Mouse (Mus musculus) heart, postnatal 14 days (tissue): ENCODE results near the gene Osbpl10. TPM values are rescaled to one million over a fixed set of nuclear protein-coding genes. Genes with fewer than 3 reads are reported as not detected.
"Not testable (repeated sequence)": the region's sequence is repeated elsewhere in the genome, so short reads cannot be mapped to it uniquely, and the experiment has no call there.

Experiments used
- DNase-seq, 2 experiments: peaks; one replicate each; pipeline ENCODE4 v3.0.0; 2021 to 2022
- intact Hi-C: fragments of 180-260 bp; cut with DNase I; formaldehyde crosslinking; loops from one replicate; pipeline ENCODE4 v1.15.1; 2025
- total RNA-seq, 2 experiments: library from RNA; stranded (reverse); gene quantifications; 2 replicates each; pipeline ENCODE4 v1.2.3; 2021

Gene Osbpl10
- total RNA-seq, 2 experiments from 2014 or later: 2.9 to 3.2 TPM

DNA sequence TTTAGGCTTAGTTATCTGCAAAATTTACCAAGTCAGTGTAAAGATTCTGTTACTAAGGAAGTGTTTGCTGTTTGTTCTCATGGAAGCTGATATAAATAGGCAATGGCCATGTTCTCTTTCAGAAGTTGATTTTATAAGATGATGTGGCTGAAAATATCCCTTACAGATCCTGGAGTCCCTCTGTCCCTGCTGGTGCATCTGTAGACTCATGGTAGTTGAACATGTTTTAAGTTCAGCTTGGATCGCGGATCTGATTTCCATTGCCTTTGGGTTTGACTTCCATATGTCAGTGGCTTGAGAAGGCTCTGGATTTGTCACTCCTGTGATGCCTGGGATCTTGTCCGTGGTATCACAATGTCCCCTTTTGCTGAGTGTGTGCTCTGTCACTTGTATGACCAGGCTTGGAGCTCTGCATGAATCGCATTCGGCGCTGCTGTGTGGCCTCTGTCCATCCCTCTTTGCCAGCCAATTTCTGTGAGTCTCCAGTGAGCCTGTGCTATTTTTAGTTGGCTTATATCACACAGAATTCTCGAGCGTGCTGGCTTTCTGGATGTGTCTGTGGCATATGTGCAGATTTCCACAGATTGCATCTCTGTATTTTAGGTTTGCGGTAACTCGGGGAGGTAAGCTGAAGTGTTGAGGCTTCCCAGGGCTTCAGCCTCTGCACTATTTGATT is 45.5 kb downstream of the Osbpl10 start:
- peak; percentile 20 to 43 for DNase-seq
- intact Hi-C loops: no loop called here

DNA sequence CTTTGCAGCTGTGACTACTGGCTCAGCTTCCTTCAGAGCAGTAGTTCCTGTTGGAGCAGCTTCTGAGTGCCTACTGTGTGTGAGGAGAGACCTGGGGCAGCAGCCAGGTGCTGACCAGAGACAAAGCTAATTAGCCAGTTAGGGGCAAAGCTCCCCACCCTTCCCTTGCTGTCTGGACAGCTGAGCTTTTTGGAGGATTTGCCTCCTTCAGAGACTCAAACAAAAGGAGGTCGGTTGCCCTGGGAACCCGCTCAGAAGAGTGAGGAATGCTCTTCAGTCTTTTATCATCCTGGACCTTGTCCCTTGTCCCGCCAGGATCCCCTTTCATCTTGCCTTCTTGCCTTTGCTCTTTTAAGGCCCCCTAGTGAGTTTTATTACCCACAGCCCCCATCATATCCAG is 50.9 kb downstream of the Osbpl10 start:
- DNase-seq: no peak
- intact Hi-C loops: no loop called here

DNA sequence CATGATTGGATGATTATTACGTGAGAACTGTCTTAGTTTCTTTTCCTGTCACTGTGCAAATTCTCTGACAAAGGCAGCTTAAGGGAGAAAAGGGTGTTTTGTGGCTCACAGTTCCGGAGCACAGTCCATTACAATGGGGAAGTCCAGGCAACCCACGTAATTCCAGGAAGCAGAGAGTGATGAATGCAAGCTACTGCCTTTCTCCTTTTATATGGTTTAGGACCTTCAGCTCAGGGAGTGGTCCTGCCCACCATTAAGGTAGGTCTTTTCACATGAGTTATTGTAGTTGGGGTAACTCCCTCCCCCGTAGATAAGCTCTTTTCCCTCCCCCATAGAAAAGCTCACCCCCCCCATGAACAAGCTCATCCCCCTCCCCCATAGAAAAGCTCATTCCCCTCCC is 52.2 kb downstream of the Osbpl10 start:
- intact Hi-C loops: no loop called here
- DNase-seq: no peak

DNA sequence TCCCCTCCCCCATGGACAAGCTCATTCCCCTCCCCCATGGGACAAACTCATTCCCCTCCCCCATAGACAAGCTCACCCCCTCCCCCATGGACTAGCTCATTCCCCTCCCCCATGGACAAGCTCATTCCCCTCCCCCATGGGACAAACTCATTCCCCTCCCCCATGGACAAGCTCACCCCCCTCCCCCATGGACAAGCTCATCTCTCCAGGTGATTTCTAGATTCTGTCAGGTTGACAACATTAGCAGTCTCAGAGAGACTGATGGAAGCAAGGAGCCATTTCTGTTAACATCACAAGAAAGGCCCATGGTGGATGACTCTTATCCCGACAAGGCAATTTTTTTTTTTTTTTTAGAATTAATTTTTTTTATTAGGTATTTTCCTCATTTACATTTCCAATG is 52.7 kb downstream of the Osbpl10 start:
- DNase-seq, intact Hi-C loops: not testable (repeated sequence)

DNA sequence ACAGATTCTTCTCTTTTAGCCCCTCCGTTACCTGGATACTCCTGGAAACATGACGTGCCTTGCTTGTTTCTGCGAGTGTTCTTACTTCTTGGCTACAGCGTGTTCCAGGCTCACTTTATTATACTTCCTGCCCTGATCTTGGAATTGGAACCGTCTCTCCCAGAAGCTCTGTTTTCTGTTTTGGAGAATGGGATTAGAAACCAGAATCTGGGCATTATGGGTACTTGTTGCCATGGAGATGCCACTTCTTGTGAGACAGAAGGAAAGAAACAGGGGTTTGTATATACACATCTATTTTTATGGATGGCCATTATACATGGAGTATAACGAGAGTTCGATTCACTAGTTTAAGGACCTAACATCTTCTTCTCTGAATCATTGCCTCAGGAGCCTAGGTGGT is 54.4 kb downstream of the Osbpl10 start:
- no peak for DNase-seq
- intact Hi-C loops: no loop called here

DNA sequence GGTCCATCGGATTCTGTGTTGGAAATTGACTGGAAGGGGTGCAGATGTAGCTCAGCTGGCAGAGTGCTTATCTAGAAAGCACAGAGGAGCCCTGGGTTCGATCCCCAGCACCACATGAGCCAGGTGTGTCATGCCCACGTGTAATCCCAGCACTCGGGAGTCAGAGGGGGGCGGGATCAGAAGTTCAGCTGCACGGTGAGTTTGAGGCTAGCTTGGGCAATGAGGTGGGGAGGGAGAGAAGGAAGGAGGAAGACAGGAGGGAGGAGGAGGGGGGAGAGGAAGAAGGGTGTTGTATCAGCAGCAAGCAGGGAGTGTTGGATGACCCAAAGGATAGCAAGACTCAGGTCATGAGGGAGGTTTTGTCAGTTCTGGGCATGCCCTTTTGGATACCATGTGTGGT is 55.9 kb downstream of the Osbpl10 start:
- intact Hi-C loops: no loop called here
- no peak for DNase-seq

DNA sequence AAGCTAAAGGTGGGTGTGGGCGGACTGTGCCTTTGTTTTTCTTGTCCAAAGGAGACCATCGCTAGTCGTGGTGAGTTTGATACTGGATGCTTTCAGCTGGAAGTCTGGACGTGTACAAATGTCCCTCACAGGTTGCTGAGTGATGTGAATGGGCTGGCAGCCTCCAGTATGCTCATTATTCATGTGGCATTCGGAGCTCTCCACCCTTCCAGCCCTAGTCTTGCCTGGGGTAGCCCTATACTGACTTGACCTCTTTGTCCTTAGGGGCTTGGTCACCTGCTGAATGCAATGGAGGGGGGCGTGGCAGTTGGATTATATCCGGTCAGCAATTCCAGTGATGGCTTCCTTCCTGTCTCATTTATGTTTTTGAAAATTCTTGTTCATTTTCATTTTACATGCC is 56.4 kb downstream of the Osbpl10 start:
- intact Hi-C loops: no loop called here
- DNase-seq: no peak

DNA sequence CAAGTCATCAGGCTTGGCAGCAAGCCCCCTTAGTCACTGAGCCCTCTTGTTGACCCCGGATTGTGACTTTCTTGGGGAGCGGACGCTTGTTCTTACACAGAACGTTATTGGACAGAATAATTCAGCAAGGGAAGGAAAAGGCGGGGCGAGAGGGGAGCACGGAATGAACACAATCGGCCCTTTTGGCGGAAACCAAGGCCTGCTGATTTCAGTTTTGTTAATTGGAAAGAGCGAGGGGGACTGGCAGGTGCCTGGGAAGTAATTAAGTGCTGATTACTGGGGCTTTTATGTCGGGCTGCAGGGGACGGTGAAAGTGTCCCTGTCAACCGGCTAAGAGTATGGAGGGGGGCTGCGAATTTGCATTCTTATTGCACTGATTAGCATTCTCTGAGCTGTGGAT is 59.8 kb downstream of the Osbpl10 start:
- DNase-seq: peak in 1 of 2 experiments; percentile 8
- intact Hi-C loops: no loop called here

DNA sequence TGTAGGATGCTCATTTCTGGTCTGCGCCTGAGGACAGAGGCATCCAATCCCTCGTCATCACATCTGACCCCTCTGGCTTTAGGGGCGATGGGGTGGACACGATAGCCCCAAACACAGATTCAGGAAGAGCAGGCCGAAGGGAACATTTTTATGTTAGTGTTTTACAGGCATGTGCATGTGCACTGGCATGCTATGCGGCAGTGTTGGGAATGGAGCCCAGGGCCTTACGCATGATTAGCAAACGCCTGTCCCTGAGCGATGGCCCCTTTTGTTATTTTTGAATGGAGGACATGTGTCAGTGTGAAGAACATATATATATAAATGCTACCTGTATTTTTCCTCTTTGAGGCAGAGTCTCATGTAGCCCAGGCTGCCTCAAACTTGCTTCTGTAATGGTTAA is 60.3 kb downstream of the Osbpl10 start:
- intact Hi-C loops: no loop called here
- no peak for DNase-seq

DNA sequence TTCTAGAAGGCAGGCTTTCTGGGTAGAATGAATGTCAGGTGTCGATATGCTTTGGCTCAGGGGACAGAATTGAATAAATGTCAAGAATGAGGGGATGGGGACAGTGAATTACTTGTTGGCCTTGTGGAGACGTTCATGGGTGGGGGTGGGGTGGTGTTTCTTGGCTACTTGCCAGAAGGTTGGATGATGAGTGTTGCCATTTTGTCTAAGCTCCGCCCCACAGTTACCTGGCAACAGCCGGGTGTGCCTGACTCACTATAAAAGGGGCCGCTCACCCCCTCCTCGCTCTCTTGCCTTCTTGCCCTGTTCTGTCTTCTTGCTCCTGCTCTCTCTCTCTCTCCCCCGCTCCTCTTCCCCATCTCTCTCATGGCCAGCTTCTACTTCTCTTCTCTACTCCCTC is 60.9 kb downstream of the Osbpl10 start:
- no peak for DNase-seq
- intact Hi-C loops: no loop called here

DNA sequence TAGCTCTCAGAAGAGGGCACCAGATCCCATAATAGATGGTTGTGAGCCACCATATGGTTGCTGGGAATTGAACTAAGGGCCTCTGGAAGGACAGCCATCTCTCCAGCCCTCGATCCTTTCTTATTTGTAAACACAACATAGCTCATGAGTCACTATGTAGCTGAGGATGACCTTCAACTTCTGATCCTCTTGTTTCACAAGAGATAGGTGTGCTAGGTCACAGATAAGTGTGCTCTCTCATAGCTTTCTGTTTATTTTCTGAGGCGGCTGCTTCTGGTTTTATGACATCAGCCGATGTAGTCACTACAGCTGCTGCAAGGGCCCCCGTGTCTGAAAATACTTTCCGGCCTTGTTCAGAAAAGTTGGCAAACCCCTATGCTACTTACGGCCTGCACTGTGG is 64.2 kb downstream of the Osbpl10 start:
- no peak for DNase-seq
- intact Hi-C loops: no loop called here

DNA sequence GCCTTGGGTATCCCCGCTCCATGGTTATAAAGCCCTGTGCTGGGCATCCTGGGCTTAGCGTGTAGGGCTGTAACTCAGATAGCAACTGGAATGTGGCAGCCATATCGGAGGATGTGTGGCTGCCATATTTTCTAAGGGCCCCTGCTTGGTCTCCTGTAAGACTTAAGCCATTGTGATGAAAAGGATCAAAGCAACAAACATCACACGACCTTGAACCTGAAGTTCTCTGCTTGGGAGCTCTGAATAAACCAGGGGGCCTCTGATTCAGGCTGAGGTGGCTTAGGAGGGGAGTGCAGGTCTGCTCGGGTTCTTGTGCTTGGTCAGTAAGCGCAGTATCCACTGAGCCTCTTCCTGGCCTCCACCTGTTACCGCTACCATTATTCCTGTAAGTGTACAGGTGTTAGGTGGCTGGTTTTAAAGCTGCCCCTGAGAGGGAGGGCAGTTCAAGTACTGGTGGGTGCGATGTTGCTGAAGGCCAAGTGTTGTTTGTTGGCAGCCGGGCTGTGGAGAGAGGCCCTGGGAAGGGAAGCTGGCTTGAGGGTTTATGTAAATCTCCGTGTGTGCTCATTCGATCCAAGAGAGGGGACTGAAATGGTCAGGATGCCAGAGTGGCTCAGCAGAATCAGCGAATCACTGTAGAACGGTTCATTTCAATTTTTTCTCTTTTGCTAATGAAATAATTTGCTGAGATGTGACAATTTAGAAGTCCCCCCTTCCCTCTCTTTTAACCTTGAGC is 64.8 kb downstream of the Osbpl10 start:
- DNase-seq: no peak
- intact Hi-C loops: no loop called here

DNA sequence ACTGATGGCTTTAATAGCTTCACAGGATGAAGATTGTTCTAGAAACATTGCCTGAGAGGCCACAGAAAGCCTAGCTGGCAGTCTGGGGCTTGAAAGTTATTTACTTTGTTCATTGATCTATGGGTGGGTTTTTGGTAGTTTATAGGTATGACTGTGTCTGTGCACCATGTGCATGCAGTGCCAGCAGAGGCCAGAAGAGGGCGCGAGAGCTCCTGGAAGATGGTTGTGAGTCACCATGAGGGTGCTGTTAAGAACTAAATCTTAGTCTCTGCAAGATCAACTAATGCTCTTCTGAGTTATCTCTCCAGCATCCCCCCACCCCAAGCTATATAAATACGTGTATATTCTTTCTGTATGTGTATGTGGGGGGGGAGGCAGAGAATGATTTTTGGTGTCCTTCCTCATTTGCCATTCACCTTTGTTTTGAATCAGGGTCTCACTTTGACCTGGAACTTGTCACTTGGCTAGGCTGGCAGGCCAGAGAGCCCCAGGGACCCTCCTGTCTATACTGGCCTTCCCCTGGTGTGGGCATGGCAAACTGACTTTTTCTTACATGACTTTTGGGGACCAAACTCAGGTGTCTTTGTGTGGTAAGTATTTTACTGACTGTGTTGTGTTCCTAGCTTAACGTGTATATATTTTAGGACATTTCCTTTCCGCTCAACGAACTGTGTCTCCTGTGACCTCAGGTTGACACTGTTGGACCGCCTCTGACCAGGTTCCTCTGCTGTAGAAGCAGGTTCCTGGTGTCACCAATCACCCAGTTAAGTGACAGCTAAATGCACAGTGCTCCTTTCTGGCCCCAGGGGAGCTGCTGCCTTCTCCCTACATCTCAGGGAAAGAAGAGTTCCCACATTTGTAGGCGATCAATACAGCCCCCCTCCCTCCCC is 65.8 kb downstream of the Osbpl10 start:
- intact Hi-C loops: no loop called here

DNA sequence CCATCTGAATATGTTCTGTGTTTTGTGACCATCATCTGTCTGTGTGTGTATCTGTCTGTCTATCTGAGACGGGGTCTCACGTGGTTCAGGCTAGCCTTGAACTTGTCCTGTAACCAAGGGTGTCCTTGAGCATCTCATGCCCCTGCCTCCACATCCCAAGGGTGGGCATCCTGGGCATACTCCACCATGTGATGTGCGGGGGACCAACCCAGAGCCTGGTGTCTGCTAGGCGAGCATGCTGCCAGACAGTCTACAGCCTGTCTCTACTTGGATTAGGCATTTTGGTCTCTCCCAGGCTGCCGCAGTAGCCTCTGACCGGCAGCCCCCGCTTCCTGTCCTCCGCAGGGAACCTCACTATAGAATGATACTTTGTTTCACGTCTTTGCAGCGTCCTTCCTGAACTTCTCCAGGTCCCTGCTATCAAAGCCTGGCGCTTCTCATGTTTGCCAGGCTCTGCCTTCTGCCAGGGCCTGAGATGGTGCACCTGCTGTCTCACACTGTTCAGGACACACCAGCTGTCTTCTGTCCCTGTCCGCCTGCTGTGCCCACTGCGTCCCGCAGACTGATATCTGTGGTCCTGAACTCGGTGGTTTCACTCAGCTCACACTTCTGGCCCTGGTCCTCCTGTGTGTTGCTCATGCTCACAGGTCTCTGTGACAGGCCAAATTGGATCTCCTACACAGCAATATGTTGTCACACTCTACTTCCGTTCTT is 66.9 kb downstream of the Osbpl10 start:
- intact Hi-C loops: no loop called here
- no peak for DNase-seq

More for the DNA sequence above, 65.8 kb downstream of the Osbpl10 start:
- DNase-seq: peak in 1 of 2 experiments; percentile 26

DNA sequence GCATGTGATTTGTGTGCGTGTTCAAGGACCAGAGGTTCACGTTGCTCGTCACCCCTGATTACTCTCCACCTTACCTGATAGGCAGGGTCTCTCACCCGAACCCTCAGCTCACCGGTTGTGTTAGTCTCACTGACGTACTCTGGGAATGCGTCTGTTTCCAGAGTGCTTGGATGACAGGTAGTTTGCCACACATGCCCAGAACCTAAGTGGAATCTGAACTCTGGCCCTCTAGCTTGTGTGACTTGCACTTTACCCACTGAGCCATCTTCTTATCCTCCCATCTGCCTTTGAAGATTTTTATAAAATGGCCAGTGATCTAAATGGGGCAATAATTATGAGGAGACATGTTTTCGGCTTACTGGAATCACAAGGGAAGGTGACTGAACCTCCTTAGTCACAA is 68.3 kb downstream of the Osbpl10 start:
- DNase-seq: no peak
- intact Hi-C loops: no loop called here

DNA sequence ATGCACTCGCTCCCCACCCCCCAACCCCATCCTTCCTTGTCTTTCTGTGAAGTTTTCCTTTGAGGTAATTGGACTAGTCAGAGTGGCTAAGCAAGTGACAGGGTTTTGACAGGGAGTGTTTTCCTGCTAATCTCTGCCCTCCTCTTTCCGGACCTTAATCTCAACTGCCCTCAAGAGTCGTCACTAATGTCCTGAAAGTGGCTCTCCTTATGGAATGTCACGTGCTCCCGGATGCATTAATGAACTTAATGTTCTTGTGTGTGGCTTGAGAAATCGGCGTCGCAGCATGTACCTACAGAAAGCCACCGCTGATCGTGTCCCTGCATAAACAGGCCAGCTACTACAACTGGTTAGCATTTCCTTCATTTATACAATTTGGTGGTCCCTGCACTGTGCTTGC is 70.0 kb downstream of the Osbpl10 start:
- intact Hi-C loops: no loop called here
- DNase-seq: no peak

DNA sequence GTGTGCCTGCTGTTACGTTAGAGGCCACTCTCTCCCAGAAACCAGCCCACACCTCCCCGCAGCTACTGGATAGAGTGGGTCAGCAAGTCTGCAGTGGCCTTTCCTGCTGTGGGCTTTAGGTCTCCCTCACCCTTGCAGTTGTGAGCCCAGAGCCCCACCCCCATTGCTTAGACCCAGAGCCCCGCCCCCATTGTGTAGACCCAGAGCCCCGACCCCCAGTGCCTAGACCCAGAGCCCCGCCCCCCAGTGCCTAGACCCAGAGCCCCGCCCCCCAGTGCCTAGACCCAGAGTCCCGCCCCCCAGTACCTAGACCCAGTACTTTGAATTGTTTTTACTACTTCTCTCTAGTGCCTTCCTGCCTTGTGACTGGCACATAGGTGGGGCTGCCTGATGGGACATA is 70.5 kb downstream of the Osbpl10 start:
- DNase-seq: no peak
- intact Hi-C loops: no loop called here

DNA sequence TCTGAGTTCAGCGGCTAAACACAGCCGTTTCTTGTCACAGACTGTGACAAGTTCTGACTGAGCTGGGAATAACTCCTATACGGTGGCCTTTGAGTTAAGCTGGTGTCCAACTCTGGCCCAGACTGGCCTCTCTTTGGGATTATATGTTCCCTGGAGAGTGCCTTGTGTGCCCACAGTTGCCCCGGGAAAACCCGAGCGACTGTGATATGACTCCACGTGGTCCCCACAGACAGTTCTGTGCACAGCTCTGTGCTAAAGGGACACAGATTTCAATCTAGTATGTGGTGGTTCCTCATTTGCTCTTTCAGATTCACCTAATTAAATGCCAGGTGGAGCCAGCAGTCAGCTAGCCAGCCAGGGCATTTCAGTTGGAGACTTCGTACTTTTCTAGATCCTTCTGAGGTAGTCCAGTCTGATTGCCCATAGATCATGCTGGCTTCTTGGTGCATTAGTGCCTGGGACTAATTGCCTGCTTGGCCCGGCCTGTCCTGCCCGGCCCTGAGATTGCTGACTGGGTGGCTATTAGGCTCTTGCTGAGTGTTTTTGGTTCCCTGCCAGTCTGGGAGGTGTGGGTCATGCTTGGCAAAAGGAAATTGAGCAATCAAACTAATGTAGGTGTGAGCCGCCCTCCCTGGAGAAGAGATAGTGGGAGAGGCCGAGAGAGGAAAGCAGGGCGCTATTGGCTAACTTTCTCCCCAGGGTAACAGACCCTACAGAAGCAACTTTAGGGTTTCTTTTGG is 71.8 kb downstream of the Osbpl10 start:
- intact Hi-C loops: no loop called here
- DNase-seq: peak; percentile 56 to 63

DNA sequence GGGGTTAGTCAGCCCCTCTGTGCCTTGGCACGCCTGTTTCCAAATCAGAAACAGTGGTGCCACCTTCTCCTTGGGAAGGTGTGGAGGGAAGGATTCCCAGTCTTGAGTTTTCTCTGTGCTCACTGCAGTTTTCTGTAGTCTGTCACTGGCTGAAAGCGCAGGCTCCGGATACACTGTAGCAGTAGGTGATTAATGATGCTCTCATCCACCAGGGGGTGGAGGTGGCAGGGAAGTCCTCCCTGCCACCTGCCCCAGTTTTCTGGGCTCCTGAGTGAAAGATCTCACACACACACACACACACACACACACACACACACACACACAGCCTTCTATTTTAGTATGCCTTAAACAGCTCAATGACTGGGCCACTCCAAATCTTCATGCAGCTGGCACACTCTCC is 73.6 kb downstream of the Osbpl10 start:
- no peak for DNase-seq
- intact Hi-C loops: no loop called here

DNA sequence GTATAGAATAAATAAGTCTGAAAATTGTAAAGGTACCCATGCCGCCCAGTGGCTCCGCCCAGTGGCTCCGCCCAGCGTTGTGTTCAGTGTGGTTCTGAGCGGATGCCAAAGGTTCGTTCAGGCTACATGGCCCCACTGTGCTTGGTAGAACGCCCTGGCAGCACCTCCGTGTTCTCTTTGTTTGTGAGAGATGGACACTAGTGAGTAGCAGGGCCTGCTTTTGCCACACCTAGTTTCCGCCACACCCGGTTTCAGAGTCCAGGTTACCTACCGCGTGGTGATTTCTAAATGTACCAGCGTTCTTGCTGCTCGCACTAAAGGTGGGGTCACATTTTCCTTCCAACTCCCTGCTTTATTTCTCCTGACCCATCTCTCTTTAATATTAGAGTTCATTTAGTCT is 75.4 kb downstream of the Osbpl10 start:
- intact Hi-C loops: no loop called here
- DNase-seq: no peak
